Mouse (Mus musculus) stomach, postnatal 0 days (tissue): ENCODE data around the gene Rspo1. TPM values are rescaled to one million over a fixed set of nuclear protein-coding genes. Genes with fewer than 3 reads are reported as not detected.
"Not testable (repeated sequence)": the region's sequence is repeated elsewhere in the genome, so short reads cannot be mapped to it uniquely, and the experiment has no call there.

Source experiments
- ATAC-seq: fragments of 200-750 bp; cut with Nextera tagmentation; 2 replicates; pipeline ENCODE4 v1.8.0; 2017; ENCODE audit not compliant: low FRiP score, low TSS enrichment
- DNase-seq: peaks from one replicate; pipeline ENCODE4 v3.0.0-alpha.2; 2016; ENCODE audit warnings: low spot score
- H3K27ac ChIP-seq: fragments of 300-500 bp; sonication (generic); replicated peaks from 2 replicates; pipeline ENCODE4 v1.5.1; 2014; ENCODE audit warnings: mild to moderate bottlenecking, control low read depth
- H3K27me3 ChIP-seq: fragments of 300-500 bp; sonication (generic); 2 replicates; pipeline ENCODE4 v1.6.1; 2014; ENCODE audit warnings: low read length; ENCODE audit not compliant: control insufficient read depth, insufficient read depth
- H3K36me3 ChIP-seq: fragments of 300-500 bp; sonication (generic); 2 replicates; pipeline ENCODE4 v1.6.1; 2014; ENCODE audit warnings: low read length, mixed read lengths; ENCODE audit not compliant: control insufficient read depth, insufficient read depth
- H3K4me1 ChIP-seq: fragments of 300-500 bp; sonication (generic); replicated peaks from 2 replicates; pipeline ENCODE4 v1.6.1; 2014; ENCODE audit warnings: antibody characterized with exemption; ENCODE audit not compliant: control insufficient read depth, insufficient read depth
- H3K4me2 ChIP-seq: fragments of 300-500 bp; sonication (generic); replicated peaks from 2 replicates; pipeline ENCODE4 v1.6.1; 2014; ENCODE audit warnings: low read depth, mild to moderate bottlenecking, control low read depth, moderate library complexity
- H3K4me3 ChIP-seq: fragments of 300-500 bp; sonication (generic); 2 replicates; pipeline ENCODE4 v1.5.1; 2014; ENCODE audit warnings: low read depth, low read length, control low read depth
- H3K9ac ChIP-seq: fragments of 300-500 bp; sonication (generic); 2 replicates; pipeline ENCODE4 v1.6.1; 2014; ENCODE audit warnings: mild to moderate bottlenecking, low read length, control low read depth, mixed read lengths
- H3K9me3 ChIP-seq: fragments of 300-500 bp; sonication (generic); 2 replicates; pipeline ENCODE4 v1.6.1; 2016; ENCODE audit warnings: low read length; ENCODE audit not compliant: control insufficient read depth
- CTCF ChIP-seq: IDR thresholded peaks from 2 replicates; pipeline ENCODE4 v1.5.1; 2016; ENCODE audit warnings: antibody characterized with exemption, low read depth, mild to moderate bottlenecking, moderate library complexity
- EP300 ChIP-seq: optimal IDR thresholded peaks from 2 replicates; pipeline ENCODE3; 2016; ENCODE audit warnings: antibody characterized with exemption
- WGBS: fragments of 180-500 bp; shearing (Covaris S2); extraction: QIAGEN DNeasy Blood & Tissue Kit; methylation state at CpG from one replicate; pipeline ENCODE4 v1.1.7; 2014; 5-methylcytosine and 5-hydroxymethylcytosine counted together
- polyA plus RNA-seq: library from polyadenylated mRNA; unstranded; fragments of >200 nt; fragmentation: Nextera tagmentation; extraction: Ambion mirVana; gene quantifications from 2 replicates; pipeline ENCODE4 v1.2.1, GENCODE M21; 2015

The Rspo1 gene
- 6.3 and 6.9 TPM in 2 replicates for polyA plus RNA-seq

DNA sequence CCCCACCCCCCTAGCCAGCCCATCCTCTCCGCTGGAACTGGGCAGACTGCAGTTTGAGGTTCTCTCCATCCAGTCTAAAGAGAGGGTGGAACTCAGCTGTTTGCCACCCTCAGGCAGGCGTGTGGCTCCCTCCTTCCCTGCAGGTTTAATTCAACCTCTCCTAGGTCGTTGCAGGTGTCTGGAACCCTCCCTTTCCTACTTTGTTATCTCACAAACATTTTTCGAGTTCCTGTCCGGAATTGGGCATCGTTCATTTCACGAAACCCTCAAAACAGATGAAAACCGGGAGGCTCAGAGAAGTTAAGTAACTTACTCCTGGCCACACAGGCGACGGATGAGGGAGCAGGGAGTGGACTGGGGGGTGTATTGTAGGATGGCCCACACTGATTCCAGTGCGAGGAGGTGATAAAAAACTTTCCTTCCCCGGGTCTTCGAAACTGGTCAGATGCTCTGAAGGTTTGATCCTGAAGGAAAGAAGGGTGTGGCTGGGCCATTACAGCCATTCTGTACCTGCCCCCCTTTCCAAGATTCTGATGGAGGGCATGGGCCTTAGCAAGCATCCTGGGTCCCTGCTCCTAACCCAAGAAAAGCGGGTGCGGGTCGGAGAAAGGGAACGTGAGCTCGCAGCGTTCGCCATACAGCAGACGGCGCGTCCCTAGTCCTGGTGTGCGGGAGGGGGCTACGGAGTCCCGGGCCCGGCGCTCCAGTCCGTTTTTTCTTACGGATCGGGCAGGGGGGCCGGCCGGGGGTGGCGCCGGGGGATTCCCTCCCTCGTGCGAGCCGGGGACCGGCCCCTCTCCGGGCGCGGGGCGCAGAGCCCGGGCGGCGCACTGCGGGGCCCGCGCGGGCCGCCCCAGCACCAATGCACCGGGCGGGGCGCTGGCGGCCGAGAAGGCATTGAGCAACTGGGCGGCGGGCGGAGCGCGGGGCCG, at the start of gene Rspo1:
Gene Rspo1 (plus strand): TSS at position 760 of the 932 bp plus-strand sequence.
- Histone ChIP-seq H3K27me3 (peaks cover 16% of the 10 kb centered on the region), H3K4me2 (peak within 1 kb of the TSS; percentile 65), H3K27ac (no peak within 1 kb of the TSS), H3K4me1 (no peaks in the 10 kb centered on the region), H3K36me3 (no peaks in the 10 kb centered on the region), H3K9me3 (no peaks in the 10 kb centered on the region), H3K4me3 (peak within 1 kb of the TSS; percentile 43), H3K9ac (peak within 1 kb of the TSS; percentile 18; the same call in 1 of the 2 replicates)
- no peak for TF ChIP-seq EP300
- no peak for TF ChIP-seq CTCF
- WGBS, result 2% methylated on average over 34 of the region's 62 CpGs
- peak; percentile 39 for DNase-seq
- ATAC-seq, result peak; percentile 19; the same call in 1 of the 2 replicates

DNA sequence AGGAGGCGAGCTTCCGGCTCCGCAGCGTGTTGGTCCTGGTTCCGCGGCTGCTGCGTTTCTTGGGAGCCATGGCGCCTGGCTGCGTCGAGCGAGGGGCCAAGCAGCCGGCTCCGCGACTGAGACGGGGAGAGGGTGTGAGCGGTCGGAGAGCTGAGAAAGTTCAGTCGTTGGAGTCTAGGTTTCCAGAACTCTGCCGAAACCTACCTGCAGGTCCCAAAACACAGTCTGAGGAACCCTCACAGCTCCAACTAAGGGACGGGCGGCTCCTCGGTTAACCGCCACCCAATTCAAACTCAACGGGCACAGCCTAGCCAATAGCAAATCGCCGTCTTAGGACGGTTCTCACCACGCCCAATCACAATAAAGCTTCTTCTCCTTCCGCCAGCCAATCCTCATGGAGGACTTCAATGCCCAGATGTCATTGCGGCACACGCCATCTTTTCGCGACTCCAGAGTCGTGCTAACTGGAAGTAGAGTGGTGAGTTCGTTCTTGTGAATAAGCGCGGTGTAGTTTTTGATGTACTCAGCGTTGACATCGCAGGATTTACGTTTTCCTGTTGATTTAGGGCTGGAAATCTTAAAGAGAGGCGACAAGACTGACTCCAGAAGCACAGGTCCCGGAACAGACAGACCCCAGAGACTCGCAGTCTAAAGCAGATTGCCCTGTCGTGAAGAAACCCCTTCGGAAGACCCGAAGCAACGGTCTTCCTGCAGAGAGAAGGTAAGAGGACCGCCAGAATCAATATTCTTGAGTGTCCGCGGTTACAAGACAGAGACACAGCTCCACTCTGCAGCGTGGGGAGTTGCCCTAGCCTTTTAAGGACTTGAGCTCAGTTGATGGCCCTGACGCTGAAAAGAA, 49.4 kb upstream of the Rspo1 start, which contains the start of gene 9930104L06Rik:
Gene 9930104L06Rik (plus strand): TSS at position 436 of the 859 bp plus-strand sequence.
- H3K4me2 ChIP-seq, result peak within 1 kb of the TSS; percentile 95
- peaks cover 3% of the 10 kb centered on the region; the same call in 1 of the 2 replicates for H3K36me3 ChIP-seq
- peak within 1 kb of the TSS; percentile 76 for H3K9ac ChIP-seq
- H3K27ac ChIP-seq, result no peak within 1 kb of the TSS
- no peaks in the 10 kb centered on the region for H3K27me3 ChIP-seq
- ATAC-seq, result peak; percentile 99
- under 1% methylated on average over 52 of the region's 52 CpGs for WGBS
- H3K4me1 ChIP-seq, result peaks cover 6% of the 10 kb centered on the region; the same call in 1 of the 2 replicates
- peak within 1 kb of the TSS; percentile 89 for H3K4me3 ChIP-seq
- peak; percentile 62 for TF ChIP-seq EP300
- no peak for TF ChIP-seq CTCF
- DNase-seq, result peak; percentile 95
- no peaks in the 10 kb centered on the region for H3K9me3 ChIP-seq

- not testable (repeated sequence) for H3K36me3 ChIP-seq, H3K4me2 ChIP-seq, ATAC-seq, H3K27ac ChIP-seq, H3K9ac ChIP-seq, H3K4me1 ChIP-seq, DNase-seq, H3K4me3 ChIP-seq, H3K27me3 ChIP-seq, H3K9me3 ChIP-seq
- WGBS, result 90% methylated on average over 4 of the region's 4 CpGs
Measured at GRCm38 (mm10) chr4:124939211-124939610, 47.0 kb upstream of the Rspo1 start, which contains the start of gene Cdca8. Cdca8 (minus strand) TSS chr4:124939311.

GRCm38 (mm10) chr4:124943022-124943421, 43.2 kb upstream of the Rspo1 start:
- peak; percentile 35; the same call in 1 of the 2 replicates for ATAC-seq
- DNase-seq, result peak; percentile 85
- no peaks in the 10 kb centered on the region for H3K27me3 ChIP-seq
- H3K9ac ChIP-seq, result no peak overlapping the region
- 4% methylated on average over 4 of the region's 4 CpGs for WGBS
- H3K36me3 ChIP-seq, result peaks cover 3% of the 10 kb centered on the region; the same call in 1 of the 2 replicates
- H3K4me1 ChIP-seq, result no peaks in the 10 kb centered on the region
- H3K9me3 ChIP-seq, result no peaks in the 10 kb centered on the region
- H3K4me3 ChIP-seq, result no peak overlapping the region
- H3K4me2 ChIP-seq, result no peak overlapping the region
- no peak overlapping the region for H3K27ac ChIP-seq
- TF ChIP-seq EP300 (no peak), CTCF (peak; percentile 96)

GRCm38 (mm10) chr4:124943781-124944180, 42.4 kb upstream of the Rspo1 start:
- no peak for TF ChIP-seq CTCF
- TF ChIP-seq EP300, result no peak
- H3K27me3 ChIP-seq, result no peaks in the 10 kb centered on the region
- H3K4me1 ChIP-seq, result no peaks in the 10 kb centered on the region
- no peak overlapping the region for H3K9ac ChIP-seq
- H3K4me3 ChIP-seq, result no peak overlapping the region
- H3K36me3 ChIP-seq, result peaks cover 3% of the 10 kb centered on the region; the same call in 1 of the 2 replicates
- no peaks in the 10 kb centered on the region for H3K9me3 ChIP-seq
- no peak for DNase-seq
- ATAC-seq, result no peak
- no peak overlapping the region for H3K27ac ChIP-seq
- no peak overlapping the region for H3K4me2 ChIP-seq
- WGBS, result 85% methylated on average over 5 of the region's 5 CpGs
